Mouse (Mus musculus) left cerebral cortex, adult 9 months (tissue): ENCODE measurements around the gene Vezt.

Experiments used
- DNase-seq, 2 experiments: peaks; one replicate each; pipeline ENCODE4 v3.0.0; 2022; ENCODE audit warnings: low spot score in 2 of 2

The Vezt gene

DNA sequence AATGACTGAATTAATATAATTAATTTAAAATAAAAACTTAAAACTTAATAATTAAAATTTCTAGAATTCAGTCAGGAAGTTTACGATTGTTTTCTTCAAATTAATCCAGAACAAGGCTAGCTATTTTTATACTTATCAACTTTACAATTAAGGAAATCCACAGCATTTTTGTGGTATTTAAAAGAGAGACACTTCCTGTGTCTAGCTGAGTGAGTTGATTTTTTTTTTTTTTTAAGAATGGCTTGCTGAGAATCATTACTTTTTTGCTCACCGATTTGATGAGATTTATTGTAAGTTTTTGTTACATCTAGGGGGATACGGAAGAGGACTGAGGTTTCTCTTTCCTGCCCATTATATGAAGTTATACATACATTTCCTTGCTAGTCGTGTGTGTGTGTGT, 2.0 kb upstream of the Vezt start:
- DNase-seq: no peak

DNA sequence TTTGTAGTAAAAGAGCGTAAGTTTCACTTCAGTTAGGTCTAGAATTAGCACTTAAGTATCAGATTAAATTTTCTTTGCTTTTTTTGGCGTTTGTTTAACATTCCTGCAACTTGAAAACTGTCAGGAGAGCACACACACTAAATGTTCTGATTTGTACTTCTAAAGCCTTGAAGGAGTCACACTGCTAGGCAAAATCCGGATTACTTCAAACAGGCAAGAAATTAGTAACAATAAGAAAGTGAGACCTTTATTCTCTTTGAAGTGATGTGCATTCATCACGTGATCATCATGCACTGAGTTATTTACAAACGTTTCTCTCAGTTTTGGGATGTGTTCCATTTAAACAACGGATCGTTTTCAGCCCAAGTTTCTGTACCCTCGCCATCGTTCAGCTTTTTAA, 1.6 kb upstream of the Vezt start:
- DNase-seq: no peak

GRCm38 (mm10) chr10:94036375-94036758, 750 bp upstream of the Vezt start:
- DNase-seq: no peak

- no peak for DNase-seq
Observed at GRCm38 (mm10) chr10:94034876-94035657, 550 bp downstream of the Vezt start.

DNA sequence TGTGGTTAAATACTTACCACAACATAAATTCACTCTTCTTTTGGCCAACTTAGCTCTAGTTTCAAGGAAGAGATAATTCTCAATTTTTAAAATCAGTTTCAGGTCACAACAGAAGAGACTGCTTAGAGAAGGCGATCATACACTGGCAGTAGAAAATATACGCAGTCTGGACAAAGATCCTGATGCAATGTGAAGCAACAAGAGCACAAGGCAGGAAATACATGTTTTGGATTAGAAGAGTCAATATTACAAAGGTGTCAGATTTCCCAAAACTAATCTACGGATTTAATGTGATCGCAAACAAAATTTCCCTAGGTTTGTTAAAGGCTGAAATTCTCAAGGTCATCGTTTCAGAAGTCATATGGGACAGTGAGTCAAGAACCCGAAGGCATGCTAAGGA, 4.5 kb downstream of the Vezt start:
- DNase-seq: no peak

DNA sequence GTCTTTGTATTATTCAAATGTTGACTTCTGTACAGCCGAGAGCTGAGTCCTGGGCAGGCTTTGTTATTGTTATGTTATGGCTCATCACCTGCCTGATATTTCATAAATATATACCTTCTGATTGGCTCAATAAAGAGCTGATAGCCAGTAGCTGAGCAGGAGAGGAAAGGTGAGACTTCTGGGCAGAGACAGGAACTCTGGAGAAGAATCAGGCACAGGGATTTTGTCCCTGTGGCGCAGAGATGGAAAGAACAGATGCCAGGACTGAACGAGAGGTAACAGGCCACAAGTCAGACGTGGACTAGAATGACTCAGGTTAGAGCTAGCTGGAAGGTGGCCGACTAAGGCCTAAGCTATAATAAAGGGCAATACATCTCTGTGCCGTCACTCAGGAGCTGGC, 7.1 kb downstream of the Vezt start:
- no peak for DNase-seq

- no peak for DNase-seq
Observed at GRCm38 (mm10) chr10:94025079-94025478, 10.5 kb downstream of the Vezt start.

DNA sequence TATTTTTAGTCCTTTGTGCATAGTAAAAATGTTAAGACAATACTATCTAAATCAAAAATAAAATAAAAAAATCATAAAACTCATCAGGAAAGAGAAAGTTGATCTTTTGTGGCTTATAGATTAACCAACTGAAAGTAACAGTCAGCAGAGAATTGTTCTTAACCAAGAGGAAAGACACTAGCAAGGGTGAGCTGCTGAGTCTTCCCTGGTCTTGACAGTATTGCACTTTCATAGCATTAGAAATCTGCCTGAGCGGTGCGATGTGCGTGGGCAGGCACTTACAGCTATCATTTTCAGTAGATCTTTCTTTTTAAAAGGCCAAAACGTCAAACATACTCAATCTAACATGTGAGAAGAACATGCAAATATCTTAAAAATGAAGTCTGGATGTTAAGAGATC, 14.6 kb downstream of the Vezt start:
- no peak for DNase-seq

DNA sequence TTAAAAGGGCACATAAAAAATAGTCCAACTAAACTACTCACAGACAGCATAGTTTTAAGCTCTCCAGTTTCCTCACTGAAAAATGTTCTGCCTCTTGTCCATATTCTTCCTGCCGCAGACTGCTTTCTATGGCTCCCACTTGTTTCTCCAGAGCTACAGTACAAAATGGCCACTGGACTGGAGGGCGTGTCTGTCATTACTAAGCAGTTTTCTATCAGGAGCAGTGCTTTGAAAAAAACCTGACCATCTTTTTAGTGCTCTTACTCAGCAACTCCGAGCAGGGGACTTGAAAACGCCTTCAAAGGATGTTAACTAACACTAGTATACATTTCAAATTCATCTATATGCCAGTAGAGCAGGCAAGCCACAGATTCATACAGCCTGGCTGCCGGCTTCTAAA, 15.0 kb downstream of the Vezt start:
- DNase-seq: no peak

DNA sequence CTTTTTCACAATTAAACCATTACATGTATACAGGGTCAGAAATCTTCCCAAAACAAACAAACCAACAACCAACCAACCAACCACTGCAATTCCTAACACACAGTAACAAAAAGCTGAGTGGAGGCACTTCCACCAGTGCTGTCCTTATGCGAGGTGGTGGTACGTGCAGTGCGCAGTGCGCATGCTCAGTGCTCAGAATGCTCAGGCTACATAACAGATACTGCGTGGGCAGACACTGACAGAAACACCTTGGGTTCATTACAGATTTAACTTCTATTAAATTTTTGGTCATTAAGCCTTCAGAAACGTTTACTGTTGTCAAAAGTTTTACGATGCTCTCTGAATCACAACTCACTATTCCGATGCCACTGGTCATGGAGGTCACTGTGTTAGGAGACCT, 18.2 kb downstream of the Vezt start:
- DNase-seq: no peak

GRCm38 (mm10) chr10:94014200-94014599, 21.4 kb downstream of the Vezt start:
- DNase-seq: no peak

- DNase-seq: peak in 1 of 2 experiments; percentile 18
Observed at GRCm38 (mm10) chr10:94013196-94013595, 22.4 kb downstream of the Vezt start.

- no peak for DNase-seq
Observed at GRCm38 (mm10) chr10:94011024-94011423, 24.6 kb downstream of the Vezt start.

DNA sequence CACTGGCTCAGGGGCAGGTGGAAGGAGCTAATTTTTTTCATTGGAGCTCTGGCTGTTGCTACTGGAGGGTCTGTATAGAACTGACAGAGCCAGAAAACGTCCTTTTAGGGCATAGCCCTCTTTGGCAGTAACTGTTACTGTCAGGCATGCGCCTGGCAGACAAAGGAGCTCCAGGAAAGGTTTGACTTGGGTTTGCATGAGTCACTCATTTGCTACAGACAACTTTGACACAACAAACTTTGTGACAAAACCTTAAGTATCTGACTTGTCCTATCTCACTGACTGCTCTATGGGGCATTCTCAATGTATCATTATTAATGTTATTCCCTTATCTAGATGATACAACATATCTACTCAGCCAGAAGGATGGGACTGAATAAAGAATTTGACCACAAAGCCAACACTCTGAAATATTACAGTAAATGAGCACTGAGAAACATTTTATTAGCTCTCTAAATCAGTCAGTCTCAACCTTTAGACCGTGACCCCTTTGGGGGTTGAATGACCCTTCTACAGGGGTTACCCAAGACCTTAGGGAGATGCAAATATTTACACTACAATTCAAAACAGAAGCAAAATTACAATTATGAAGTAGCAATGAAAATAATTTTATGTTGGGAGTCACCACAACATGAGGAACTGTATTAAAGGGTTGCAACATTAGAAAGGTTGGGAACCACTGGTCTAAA, 25.5 kb downstream of the Vezt start:
- DNase-seq: no peak

DNA sequence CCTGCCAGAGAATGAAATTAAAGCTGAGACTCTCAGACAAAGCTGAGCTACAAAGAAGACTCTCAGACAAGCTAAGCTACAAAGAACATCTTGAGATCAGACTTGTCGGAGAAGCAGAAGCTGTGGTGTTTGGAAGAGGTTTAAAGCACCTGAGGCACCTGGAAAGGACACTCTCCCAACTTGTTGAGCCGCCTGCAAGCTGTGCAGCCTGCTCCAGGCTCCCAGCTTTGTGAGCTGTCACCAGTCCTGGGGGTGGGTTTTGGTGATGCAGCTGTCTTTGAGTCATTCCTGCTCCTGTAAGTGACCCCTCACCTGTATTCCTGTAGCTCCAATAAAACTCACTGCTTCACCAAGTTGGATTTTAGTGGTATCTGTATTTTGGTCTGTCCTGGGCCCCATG, 27.3 kb downstream of the Vezt start:
- DNase-seq: no peak

GRCm38 (mm10) chr10:94000223-94000622, 35.4 kb downstream of the Vezt start:
- DNase-seq: no peak

DNA sequence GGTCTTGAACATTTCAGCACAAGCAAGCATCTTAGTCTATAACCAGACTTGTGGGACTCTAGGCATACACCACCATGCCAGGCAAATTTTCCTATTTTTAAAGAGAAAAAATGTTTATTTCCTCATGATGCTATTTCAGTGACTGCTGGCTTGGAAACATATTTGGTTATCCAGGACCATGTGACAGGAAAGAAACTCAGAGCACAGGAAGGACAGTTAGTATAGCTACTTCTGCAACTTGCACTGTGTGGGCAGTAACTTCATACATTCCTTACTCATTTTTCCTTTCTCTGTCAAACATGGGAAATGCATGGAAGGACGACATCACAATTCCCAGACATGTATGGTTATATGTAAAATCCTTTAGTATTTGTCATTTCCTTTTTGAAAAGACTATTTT, 36.3 kb downstream of the Vezt start:
- no peak for DNase-seq

GRCm38 (mm10) chr10:93995100-93995499, 40.5 kb downstream of the Vezt start:
- DNase-seq: no peak

DNA sequence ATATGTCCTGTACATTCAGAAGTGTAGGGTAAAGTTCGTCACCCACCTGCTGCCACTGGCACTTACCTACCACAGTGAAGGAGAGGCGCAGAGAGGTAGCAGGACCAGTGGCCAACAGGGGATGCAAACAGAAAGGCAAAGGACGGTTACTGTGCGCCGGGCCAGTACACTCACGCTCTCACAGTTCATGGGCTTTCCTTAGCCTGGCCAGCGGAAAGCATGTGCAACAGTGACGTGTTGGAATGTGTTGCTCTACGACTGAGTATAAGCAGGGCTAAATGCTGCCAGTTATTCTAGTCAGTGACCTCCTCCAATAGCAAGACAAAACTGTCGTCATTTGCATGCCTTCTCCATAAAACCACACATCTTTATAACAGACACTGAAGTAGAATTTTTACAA, 41.5 kb downstream of the Vezt start:
- DNase-seq: no peak

DNA sequence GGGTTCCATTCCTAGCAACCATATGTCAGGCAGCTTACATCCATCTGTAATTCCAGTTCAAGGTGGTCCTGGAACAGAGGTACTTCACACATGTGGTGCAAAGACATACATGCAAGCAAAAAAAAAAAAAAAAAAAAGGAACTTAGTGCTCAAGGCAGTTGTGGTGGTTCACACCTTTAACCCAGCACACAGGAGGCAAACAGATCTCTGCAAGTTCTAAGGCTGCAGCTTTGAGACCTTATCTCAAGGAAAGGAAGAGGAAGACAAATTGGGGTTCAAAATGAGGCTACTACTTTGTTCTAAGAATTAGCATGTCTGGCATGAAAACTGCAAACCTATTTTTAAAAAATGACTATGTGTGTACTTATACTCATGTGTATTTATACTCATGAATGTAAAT, 50.3 kb downstream of the Vezt start:
- DNase-seq: no peak

GRCm38 (mm10) chr10:93969306-93969705, 66.3 kb downstream of the Vezt start:
- no peak for DNase-seq

- no peak for DNase-seq
Observed at GRCm38 (mm10) chr10:93967486-93967885, 68.1 kb downstream of the Vezt start.

- no peak for DNase-seq
Observed at GRCm38 (mm10) chr10:93954023-93954422, 81.6 kb downstream of the Vezt start.

DNA sequence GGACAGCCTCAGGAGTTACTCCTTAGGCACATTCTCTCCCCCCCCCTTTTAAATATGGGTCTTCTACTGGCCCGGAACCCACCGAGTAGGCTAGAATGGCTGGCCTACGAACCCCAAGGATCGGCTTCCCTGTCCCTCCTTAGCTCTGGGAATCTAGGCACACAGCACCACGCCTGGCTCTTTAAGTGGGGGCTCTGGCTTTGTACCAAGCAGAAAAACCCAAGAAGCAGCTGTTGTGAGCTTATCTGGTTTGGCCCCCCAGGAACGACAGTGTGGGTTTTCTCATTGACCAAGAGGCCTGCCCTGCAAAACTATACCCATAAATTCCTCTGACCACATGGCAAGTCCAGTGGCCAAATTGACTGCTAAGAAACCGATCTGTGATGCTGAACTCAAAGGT, 82.1 kb downstream of the Vezt start:
- DNase-seq: no peak
